Mouse (Mus musculus): ENCODE results near the gene Ecm1. TPM values are rescaled to one million over a fixed set of nuclear protein-coding genes. Genes with fewer than 3 reads are reported as not detected.

Ecm1 gene
- polyA plus RNA-seq (2012) = 13.3 and 13.4 TPM in 2 replicates

- TF ChIP-seq GATA1 (IDR thresholded peaks at IDR 0.05; ENCODE audit: low read length) = no peak
These were observed at the start of gene Ecm1 for GRCm38 (mm10) chr3:95739353-95740104. Gene Ecm1 (minus strand): TSS chr3:95739569.

DNA sequence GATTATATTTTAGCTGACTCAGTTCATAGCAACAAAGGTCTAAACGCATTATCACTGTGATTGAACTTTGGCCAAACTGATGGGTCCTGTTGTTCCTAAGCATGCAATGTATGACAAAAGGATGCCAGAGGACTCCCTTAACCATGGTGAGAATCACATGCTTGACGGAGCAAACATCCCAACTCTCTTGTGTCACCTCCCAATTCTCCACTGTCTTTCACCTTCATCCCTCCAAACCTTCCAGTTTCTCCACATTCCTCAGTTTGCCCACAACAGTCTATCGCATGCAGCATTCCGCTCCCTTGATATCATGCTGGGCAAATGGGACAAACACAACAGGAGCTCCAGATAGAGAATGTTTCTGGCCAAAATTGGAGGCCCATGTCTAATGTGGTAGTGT is 46.1 kb upstream of the Ecm1 start:
- no peak for TF ChIP-seq GATA1 (IDR thresholded peaks at IDR 0.05; ENCODE audit: low read length)

DNA sequence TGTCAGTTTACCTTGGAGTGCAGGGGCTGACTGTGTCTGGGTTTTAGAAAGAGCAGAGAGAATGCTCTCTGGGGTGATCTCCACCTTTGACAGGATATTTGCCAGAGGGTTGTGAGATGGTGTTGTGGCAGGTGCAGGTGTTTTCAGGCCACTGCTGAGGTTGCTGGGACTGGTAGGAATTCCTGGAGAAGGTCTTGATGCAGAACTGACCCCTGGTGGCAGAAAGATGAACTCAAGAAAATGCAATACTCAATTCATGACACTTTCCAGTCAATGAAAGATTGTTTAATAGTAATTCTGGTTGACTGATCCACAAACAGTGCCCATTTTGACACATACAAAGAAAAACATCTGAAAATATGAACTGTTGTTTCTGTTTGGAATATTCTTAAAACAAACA is 32.6 kb upstream of the Ecm1 start:
- TF ChIP-seq GATA1 (IDR thresholded peaks at IDR 0.05; ENCODE audit: low read length) = no peak

GRCm38 (mm10) chr3:95765534-95765933 is 26.2 kb upstream of the Ecm1 start:
- no peak for TF ChIP-seq GATA1 (IDR thresholded peaks at IDR 0.05; ENCODE audit: low read length)

DNA sequence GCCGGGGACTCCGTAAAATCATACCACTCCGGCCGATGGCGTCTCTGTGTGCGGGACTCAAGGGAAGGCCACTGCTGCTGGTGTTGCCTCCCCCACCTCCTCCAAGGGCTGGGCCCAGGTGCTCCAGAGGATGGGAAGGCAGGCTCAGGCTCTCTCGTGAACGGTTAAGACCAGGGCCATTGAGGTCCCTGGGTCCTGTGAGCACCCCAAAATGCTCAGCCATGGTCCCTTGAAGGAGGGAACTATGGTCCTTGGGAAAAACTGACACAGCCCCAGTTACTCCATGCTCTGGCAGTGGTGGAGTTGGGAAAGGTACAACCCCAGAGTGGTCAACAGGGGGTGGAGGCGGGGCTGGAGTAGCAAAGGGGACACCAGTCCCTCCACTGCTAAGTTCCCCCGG is 24.4 kb upstream of the Ecm1 start:
- no peak for TF ChIP-seq GATA1 (IDR thresholded peaks at IDR 0.05; ENCODE audit: low read length)

GRCm38 (mm10) chr3:95762961-95763360 is 23.6 kb upstream of the Ecm1 start:
- TF ChIP-seq GATA1 (IDR thresholded peaks at IDR 0.05; ENCODE audit: low read length) = no peak

DNA sequence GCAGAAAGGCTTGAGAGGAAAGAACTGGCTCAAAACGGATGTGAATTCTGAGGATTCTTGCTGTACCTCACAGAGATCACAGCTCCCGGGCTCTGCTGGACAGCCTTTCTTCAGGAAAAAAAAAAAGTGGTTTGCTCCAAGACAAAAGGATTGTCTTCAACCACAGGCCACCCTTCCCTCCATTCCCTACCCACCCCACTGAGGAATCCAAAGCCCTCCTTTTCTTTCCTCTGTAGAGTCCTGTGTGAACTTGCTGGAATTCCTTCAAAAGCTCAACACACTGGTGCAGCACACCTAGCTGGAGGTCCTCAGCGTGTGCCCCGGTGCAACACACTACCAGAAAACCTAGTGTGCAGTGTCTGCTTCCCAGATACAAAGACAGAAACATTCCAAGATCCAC is 22.4 kb upstream of the Ecm1 start:
- no peak for TF ChIP-seq GATA1 (IDR thresholded peaks at IDR 0.05; ENCODE audit: low read length)

GRCm38 (mm10) chr3:95760656-95761055 is 21.3 kb upstream of the Ecm1 start:
- no peak for TF ChIP-seq GATA1 (IDR thresholded peaks at IDR 0.05; ENCODE audit: low read length)

DNA sequence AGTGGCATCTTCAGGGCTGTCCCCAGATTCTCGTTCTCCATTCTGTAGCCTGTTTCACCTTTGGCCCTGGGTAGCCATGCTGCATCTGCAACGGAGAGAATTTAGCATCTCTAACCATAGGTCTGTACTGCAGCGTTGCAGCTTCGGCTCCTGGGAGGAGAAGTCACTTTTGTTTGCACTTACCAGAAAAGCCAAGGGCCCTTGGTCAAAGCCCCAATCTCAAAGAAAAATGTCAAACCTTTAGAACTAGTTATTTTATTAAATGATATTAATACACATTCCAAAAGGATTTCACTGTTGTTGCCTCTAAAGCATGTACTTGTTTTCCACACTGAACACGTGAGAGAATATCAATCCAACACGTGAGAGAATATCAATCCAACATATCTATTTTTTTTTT is 20.7 kb upstream of the Ecm1 start, which contains the start of gene Tars2:
Tars2 (minus strand) TSS at position 101 of the 400 bp plus-strand sequence.
- TF ChIP-seq GATA1 (IDR thresholded peaks at IDR 0.05; ENCODE audit: low read length) = no peak

DNA sequence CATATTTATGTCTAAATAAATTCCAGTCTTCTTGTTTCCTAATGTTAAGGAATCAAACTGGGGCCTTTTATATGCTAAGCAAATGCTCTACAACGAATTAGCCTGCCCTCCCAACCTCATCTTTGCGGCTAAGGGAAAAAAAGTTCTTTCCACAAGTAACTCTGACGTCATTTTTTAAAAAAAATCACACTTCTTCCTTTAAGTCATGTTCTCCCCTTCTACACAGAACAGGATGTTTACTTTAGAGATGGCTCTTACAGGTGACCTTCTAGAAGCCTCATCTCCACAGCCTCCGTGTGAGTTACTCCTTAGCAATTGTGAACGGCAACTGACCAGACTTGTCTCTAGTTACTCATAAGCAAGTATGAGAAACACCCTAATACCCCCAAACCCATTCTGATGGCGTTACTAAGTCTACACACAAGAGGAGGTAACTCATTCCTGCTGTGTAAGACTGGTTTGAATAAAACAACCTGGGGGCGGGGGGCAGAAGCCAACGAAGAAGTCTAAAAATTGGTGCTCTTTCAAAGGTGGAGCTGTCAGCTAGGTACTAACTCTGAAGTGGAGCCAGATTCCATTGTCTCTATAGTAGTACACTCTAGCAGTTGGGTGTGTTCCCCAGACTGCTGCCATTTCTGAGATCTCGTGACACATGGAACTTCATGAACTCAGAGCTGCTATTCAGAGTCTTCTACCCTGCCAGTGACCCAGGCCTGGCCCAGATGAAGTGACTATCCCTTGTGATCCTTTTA is 19.3 kb upstream of the Ecm1 start:
- no peak for TF ChIP-seq GATA1 (IDR thresholded peaks at IDR 0.05; ENCODE audit: low read length)

DNA sequence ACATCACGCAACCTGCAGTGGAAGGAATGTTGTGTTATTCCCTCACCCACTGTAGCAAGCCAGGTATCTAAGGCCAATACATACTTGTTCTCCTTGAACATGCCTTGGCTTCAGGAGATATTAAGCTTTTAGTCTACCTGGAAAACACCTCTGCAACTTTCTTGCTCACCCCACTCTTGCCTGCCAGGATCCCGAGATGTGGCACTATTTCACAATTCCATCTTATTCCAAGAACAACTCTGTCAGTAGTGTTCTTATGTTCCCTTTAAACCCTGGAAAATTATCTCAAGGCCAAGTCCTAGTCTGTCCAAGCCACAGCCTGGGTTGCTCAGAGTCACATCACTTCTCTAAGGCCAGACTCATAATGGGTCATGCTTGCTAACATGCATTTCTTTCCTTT is 17.4 kb upstream of the Ecm1 start:
- no peak for TF ChIP-seq GATA1 (IDR thresholded peaks at IDR 0.05; ENCODE audit: low read length)

DNA sequence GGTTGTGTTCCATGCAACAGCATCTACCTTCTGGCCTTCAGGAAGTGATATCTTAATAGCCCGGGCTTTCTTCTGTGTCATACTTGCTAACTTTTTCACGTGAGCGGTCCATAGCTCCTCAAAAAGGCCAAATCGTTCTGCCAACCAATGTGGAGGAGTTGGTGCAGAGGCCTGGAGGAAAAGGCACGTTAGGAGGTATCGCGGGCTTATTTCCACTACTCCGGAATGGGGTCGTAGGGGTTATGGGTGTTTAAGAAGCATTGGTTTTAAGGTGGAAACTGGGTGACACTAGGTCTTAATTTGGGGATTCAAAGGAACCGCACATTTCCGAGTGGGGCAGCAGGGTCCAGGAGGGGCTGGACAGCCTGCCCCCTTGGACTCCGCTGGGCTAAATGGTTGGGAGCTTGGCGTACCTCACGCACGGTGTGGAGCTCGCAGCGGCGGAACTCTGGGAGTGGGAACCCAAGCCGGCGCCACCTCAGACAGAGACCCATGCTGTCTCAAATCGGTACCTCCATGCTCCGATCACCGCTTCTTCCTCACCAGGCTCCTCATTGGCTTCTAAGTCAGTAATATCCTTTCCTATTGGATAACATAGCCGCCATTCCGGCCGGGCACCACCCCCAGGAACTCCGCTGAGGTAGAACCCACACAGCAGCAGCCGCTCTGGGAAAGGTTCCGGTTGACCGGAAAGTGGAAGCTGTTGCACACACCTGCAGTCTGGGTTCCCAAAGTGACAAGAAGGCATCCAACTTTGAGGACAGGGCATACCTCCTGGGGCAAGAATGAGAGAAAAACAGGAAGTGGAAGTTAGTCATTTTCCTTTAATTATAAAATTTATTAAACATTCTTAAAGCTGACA is 15.2 kb upstream of the Ecm1 start:
- TF ChIP-seq GATA1 (IDR thresholded peaks at IDR 0.05; ENCODE audit: low read length) = no peak

- no peak for TF ChIP-seq GATA1 (IDR thresholded peaks at IDR 0.05; ENCODE audit: low read length)
These were observed 13.6 kb upstream of the Ecm1 start for GRCm38 (mm10) chr3:95752935-95753334.

DNA sequence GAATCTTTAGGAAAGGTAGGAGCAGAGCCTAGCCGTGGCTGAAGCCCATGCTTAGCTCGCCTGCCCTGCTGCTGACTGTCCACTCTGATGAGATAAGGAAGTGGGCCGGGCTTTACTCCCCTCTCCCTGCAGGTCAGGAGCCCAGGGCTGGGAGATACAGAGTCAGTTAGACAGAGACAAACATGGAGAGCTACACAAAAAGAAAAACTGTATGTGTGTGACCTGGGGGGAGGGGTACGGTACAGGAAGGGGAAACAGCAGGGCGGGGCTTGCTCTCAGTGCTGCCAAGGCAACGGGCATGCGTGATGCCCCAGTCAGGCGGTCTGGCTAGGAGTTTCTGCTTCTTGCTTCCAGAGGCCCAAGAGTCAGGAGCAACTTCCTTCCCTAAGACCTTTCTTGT is 1.0 kb upstream of the Ecm1 start:
- TF ChIP-seq GATA1 (IDR thresholded peaks at IDR 0.05; ENCODE audit: low read length) = no peak

GRCm38 (mm10) chr3:95735071-95735670 is 4.2 kb downstream of the Ecm1 start:
- TF ChIP-seq GATA1 (IDR thresholded peaks at IDR 0.05; ENCODE audit: low read length) = no peak

Measured in G1E-ER4 (cell line).